Mouse (Mus musculus) CD4-positive, CD25-positive, alpha-beta regulatory T cell (primary cell): Measurements from ENCODE around the gene Spock1. TPM values are rescaled to one million over a fixed set of nuclear protein-coding genes. Genes with fewer than 3 reads are reported as not detected.

ENCODE experiments used
- polyA plus RNA-seq: library from polyadenylated mRNA; unstranded; fragments of 100-300 nt; shearing (Covaris generic); gene quantifications from one replicate; pipeline ENCODE4 v1.2.1, GENCODE M21; 2017

The Spock1 gene
- not detected for polyA plus RNA-seq

GRCm38 (mm10) chr13:57908266-57908582, at the start of gene Spock1:
TSS of gene Spock1 (minus strand) at chr13:57908332.

Other genes starting within 250 kb of the Spock1 start
- 2.3 TPM for gene Klhl3, start 205.3 kb upstream of the Spock1 start, polyA plus RNA-seq
- 76.4 TPM for gene Hnrnpa0, start 220.2 kb upstream of the Spock1 start, polyA plus RNA-seq
- gene Idnk, start 249.3 kb upstream of the Spock1 start, polyA plus RNA-seq: 159 TPM